Mouse (Mus musculus): ENCODE results near the gene Kalrn. TPM values are rescaled to one million over a fixed set of nuclear protein-coding genes. Genes with fewer than 3 reads are reported as not detected.

Gene Kalrn
- total RNA-seq (2021) = 10 to 100 TPM; 30.2 to 32.1 TPM

DNA sequence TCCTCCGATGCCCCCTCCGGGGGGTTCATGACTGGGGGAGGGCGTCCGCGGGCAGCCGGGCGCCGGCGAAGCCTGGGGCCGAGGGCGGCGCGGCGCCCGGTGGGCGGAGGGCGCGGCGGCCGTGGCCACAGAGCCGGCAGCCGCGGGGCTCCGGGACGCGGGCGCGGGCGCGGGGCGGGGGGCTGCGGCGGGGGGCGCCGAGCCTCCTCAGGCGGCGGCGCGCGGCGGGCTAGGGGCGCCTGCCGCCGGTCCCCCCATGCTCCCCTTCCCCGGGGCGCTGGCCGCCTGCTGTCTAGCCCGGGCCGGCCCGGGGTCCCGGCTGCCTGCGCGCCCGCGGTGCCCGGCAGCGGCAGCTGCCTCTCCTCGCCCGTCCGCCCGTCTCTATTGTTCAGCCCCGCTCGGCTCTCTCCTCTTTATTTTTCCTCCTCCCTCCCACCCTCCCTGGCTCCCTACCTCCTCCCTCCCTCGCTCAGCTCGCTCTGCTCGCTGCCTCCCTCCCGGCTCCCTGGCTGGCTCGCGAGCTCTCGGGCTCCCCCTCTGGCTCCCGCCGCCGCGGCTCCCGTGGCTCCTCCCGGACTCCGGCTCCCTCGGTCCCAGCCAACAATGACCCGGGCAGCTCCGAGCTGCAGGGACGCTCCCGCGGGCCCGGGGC, at the start of gene Kalrn:
Gene Kalrn (minus strand): TSS at position 382 of the 652 bp plus-strand sequence.
- intact Hi-C loops (cut with DNase I) = loop anchor here (2.0 to 5.0 kb wide), 3 partner anchors 38 to 228 kb away; no protein-coding TSS in a partner anchor
- peak; percentile 89 to 94 for DNase-seq

GRCm38 (mm10) chr16:34614021-34614420, 40.7 kb upstream of the Kalrn start:
- intact Hi-C loops (cut with DNase I) = no loop called here
- DNase-seq = no peak

GRCm38 (mm10) chr16:34610137-34610536, 36.8 kb upstream of the Kalrn start:
- intact Hi-C loops (cut with DNase I) = no loop called here
- no peak for DNase-seq

- intact Hi-C loops (cut with DNase I) = loop anchor here (1.0 to 5.0 kb wide), 4 partner anchors 74 to 413 kb away; no protein-coding TSS in a partner anchor
- peak; percentile 16 to 40 for DNase-seq
Measured at GRCm38 (mm10) chr16:34605679-34606078, 32.3 kb upstream of the Kalrn start.

DNA sequence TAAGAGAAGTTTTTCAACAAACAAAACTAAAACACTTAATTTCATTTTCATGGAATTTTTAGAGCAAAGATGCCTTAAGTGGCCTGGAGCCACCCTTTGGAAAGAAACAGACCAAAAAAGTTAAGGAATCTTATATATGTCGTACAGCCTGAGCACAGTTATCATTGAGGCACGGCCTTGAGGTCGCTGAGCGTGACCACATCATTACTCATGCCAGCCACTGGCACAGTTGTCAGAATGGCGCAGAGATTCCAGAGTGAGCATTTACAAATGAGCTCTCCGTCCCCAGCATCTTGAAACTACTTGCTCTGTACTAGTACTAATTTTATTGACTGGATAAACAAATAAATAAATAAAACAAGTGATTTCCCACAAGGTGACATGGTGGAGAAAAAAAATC, 30.5 kb upstream of the Kalrn start:
- intact Hi-C loops (cut with DNase I) = loop anchor here (2.0 kb wide), 1 partner anchor 411 kb away; no protein-coding TSS in a partner anchor
- no peak for DNase-seq

DNA sequence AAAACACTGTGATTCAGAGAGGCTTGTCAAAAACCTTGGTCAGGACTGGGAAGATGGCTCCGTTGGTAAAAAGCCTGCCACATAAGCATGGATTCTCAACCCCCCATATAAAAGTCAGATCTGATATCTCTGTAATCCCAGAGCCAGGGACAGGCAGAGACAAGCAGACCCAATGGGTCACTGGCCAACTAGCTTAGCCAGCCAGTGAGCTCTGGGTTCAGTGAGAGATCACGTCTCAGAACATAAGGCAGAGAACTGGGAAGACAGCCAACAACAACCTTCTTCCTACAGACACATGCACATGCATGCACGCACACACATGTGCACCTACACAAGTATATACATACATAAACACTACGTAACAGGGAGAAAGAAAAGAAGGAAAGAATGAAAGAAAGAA, 29.7 kb upstream of the Kalrn start:
- intact Hi-C loops (cut with DNase I) = no loop called here
- no peak for DNase-seq

- DNase-seq = no peak
- intact Hi-C loops (cut with DNase I) = no loop called here
Measured at GRCm38 (mm10) chr16:34601954-34602353, 28.6 kb upstream of the Kalrn start.

DNA sequence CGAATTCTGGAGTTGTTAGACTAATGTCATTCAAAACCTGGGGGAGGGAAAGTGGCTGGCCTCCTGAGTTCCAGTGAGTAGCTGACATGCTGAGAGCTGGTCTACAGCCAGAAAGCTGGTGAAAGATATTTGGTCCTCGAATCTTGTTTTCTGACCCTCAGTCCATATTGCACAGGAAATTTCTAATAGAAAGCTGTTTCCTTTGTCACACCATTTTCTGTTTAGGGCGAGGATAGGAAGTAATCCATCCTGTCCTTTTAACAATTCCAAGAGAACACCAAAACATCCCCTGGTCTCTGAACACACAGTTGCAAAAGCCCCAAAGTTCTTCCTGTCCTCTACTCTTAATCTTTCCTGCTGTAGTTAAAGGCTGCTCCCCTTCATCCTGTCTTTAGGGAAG, 22.0 kb upstream of the Kalrn start:
- intact Hi-C loops (cut with DNase I) = no loop called here
- no peak for DNase-seq

DNA sequence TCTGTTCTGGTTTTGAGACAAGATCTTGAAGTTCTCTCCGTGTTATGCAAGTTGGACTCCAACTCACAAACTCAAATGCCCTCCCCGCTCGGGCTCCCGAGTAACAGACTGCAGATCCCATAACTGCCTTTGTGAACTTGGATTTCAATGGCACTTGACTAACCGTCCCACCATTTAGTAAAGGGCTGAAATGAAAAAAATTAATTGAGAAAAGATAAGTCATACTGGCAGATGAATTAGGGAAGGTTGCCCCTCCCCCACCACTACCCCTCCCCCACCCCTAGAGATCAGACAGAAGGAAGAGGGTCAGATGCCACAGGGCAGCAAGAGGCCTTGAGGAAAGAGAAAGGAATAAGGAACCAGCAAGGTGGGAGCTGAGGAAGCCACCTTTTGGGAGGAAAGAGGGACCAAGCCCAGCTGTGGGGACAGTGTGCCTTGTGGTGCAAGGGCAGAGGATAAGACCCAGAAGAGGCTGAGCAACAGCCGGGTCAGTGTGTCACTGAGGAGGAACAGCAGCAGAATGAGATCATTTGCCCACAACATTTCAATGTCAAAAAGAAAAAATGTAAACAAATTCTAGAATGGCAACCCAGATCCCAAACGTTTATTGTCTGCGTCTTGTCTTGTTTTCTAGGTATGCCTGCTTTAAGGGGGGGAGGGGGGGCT, 21.4 kb upstream of the Kalrn start:
- intact Hi-C loops (cut with DNase I) = no loop called here
- DNase-seq = no peak

- no peak for DNase-seq
- intact Hi-C loops (cut with DNase I) = no loop called here
Measured at GRCm38 (mm10) chr16:34592696-34593095, 19.4 kb upstream of the Kalrn start.

DNA sequence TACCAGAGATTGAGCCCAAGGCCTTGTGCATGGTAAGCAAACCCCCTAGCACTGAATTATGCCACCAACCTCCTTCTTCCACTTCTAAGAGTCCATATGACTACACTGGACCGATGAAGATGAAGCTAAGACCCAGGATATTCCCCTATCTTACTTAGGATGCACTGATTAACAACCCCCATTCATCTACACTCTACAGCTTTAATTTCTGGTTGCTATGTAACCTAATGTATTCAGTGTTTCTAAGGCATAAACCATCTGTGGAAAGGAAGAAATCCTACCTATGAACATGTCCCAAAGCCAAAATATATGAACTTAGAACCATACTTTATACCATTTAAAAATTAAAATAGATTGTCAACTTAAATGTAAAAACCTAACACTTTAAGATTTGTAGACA, 18.6 kb upstream of the Kalrn start:
- intact Hi-C loops (cut with DNase I) = no loop called here
- DNase-seq = no peak

GRCm38 (mm10) chr16:34579671-34580326, 6.5 kb upstream of the Kalrn start:
- intact Hi-C loops (cut with DNase I) = no loop called here
- no peak for DNase-seq

DNA sequence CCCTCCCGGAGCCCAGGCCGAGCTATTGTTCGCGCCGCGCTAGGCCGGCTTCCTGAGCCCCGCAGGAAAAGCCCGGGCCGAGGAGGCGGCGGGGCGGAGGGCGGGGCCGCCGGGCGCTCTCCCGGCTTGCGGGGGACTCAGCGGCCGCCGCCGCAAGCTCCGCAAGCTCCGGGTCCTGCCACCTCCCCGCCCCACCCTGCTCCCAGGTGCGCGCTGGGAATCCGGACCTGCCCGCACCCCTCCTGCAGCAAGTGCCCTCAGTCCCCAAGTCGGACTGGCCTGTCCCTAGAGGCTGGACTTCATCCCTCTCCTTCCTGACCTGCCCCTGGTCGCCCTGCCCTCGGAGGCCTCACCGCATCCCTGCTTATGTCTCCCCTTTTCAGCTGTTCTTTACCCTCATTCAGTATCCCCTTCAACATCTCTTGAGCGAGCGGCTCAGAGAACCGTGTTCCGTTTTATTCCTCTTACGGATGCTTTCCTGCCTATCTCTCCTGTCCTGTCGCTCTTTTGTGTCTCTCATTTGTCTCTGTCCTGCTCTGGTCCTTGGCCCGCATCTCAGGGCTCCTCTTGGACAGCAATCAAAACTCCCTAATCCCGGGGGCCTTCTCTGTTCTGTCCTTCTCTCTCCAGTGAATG, 642 bp upstream of the Kalrn start:
- DNase-seq = peak in 1 of 2 experiments; percentile 43
- intact Hi-C loops (cut with DNase I) = loop anchor here (2.0 to 5.0 kb wide), 3 partner anchors 39 to 229 kb away; no protein-coding TSS in a partner anchor

DNA sequence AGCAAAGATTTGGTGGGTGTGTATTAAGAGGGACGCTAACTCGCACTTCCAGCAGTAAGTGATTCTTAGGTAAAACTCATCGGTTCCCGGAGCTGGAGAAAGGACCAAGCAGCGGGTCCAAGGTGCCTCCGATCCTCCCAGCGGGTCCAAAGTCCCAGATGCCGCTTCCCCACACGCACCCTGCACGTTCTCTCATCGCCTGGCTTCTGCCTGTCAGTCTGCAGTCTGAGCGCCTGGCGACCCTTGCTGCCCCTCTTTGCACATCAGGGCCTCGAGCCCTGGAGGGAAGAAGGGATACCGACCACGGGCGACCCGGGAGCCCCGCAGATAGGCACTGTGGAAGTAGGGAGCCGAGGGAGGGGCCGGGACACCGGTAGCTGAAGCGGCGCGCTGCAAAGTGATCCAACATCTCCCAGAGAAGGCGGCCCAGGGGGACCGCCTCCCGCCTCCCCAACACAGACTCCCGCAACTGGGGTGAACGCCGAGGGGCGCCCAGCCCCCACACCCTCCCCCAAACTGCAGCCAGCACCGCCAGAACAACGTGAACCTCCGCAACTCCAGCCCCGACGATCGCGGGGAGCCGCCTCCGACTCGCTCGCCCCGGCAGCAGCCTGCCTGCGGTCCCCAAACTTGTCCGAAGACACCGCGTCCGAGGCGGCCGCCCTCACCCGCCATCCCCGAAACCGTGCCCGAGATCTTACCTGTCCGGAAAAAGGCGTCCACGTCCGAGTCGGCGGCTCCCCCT, 754 bp downstream of the Kalrn start:
- DNase-seq = peak; percentile 43 to 57
- intact Hi-C loops (cut with DNase I) = loop anchor here (2.0 to 5.0 kb wide), 3 partner anchors 38 to 228 kb away; no protein-coding TSS in a partner anchor

GRCm38 (mm10) chr16:34571931-34572405, 1.4 kb downstream of the Kalrn start:
- intact Hi-C loops (cut with DNase I) = loop anchor here (2.0 to 5.0 kb wide), 3 partner anchors 37 to 227 kb away; no protein-coding TSS in a partner anchor
- DNase-seq = peak in 1 of 2 experiments; percentile 23

DNA sequence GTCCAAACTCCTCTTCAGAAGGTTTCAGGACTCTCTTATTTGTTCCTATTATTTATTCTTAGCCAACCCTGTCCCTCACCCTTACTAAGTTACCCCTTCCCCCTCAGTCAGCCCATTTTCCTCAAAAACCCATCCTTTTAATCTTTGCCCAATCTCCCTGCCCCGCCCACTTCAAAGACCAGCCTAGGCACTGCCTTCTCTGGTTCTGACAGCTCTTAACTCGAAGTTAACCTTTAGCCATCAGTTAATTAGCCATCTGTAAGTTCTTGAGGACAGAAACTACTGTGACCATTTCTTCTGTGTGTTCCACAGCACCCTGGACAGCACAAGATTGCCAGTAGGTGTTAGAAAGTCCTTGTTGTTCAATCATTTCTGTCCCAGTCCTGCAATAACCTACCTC, 3.4 kb downstream of the Kalrn start:
- intact Hi-C loops (cut with DNase I) = loop anchor here (5.0 kb wide), 1 partner anchor 78 kb away; no protein-coding TSS in a partner anchor
- no peak for DNase-seq

DNA sequence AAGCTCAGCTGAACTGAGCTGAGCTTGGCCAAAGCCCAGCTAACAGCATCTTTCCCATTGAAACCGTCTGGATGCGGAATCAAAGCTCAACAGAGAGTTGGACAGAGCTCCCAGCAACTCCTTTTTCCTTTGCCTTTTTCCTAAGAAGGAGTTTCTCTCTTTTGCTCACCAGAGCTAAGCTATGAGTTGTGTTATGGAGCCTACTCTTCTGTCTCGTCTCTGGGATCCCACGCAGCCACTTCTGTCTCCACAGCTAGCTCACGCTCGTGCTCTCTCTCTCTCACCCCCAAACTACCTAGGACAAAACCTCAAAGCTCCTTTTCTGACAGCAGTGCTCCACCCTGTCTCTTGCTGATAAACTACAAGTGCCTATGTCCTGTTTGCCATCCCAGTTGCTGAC, 4.5 kb downstream of the Kalrn start:
- DNase-seq = no peak
- intact Hi-C loops (cut with DNase I) = no loop called here

GRCm38 (mm10) chr16:34563593-34564280, 9.6 kb downstream of the Kalrn start:
- intact Hi-C loops (cut with DNase I) = no loop called here

DNA sequence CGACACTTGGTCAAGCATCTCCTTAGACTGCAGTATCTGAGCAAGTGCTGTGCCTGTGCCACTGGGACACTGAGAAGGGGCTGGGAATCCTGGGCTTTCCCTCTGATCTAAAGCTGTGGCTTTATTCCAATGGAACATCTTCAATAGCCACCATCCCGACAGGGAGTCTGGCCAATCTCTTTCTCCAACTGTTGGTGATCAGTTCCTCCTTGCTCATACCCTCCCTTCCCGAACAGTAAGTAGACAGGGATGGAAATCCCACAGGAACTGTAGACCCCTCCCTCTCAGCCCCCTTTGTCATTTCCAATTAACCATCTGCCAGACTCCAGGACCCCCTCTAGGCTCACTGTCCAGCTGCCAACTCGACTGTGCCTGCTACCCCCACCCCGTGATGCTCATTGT, 11.6 kb downstream of the Kalrn start:
- intact Hi-C loops (cut with DNase I) = no loop called here
- DNase-seq = no peak

More at GRCm38 (mm10) chr16:34563593-34564280, 9.6 kb downstream of the Kalrn start:
- DNase-seq = no peak

Measured in heart, postnatal 36 days (tissue).